Mouse (Mus musculus) heart, embryonic 10.5 days (tissue): ENCODE data around the gene Ranbp17. TPM values are rescaled to one million over a fixed set of nuclear protein-coding genes. Genes with fewer than 3 reads are reported as not detected.

ENCODE experiments used
- DNase-seq: peaks from one replicate; pipeline ENCODE4 v3.0.0-alpha.2; 2017; ENCODE audit warnings: low spot score
- H3K27ac ChIP-seq: fragments of 300-500 bp; sonication (generic); 2 replicates; pipeline ENCODE4 v1.5.1; 2016; ENCODE audit warnings: mild to moderate bottlenecking
- H3K27me3 ChIP-seq: fragments of 300-500 bp; sonication (generic); 2 replicates; pipeline ENCODE4 v1.6.1; 2016; ENCODE audit warnings: mild to moderate bottlenecking; ENCODE audit not compliant: poor library complexity, insufficient read depth, severe bottlenecking
- H3K36me3 ChIP-seq: fragments of 300-500 bp; sonication (generic); 2 replicates; pipeline ENCODE4 v1.6.1; 2016; ENCODE audit warnings: mild to moderate bottlenecking, moderate library complexity
- H3K4me1 ChIP-seq: fragments of 300-500 bp; sonication (generic); 2 replicates; pipeline ENCODE4 v1.6.1; 2016; ENCODE audit warnings: mild to moderate bottlenecking
- H3K4me3 ChIP-seq: fragments of 300-500 bp; sonication (generic); 2 replicates; pipeline ENCODE4 v1.5.1; 2016; ENCODE audit warnings: mild to moderate bottlenecking, moderate library complexity
- H3K9me3 ChIP-seq: fragments of 300-500 bp; sonication (generic); 2 replicates; pipeline ENCODE4 v1.6.1; 2016; ENCODE audit warnings: mild to moderate bottlenecking, moderate library complexity
- WGBS: fragments of 180-500 bp; shearing (Covaris S2); methylation state at CpG from one replicate; pipeline ENCODE4 v1.1.7; 2016; 5-methylcytosine and 5-hydroxymethylcytosine counted together
- polyA plus RNA-seq: library from polyadenylated mRNA; unstranded; fragments of >200 nt; fragmentation: Nextera tagmentation; extraction: Ambion mirVana; gene quantifications from 2 replicates; pipeline ENCODE4 v1.2.1, GENCODE M21; 2016

Gene Ranbp17
- polyA plus RNA-seq, 1 experiment from 2014 or later: 7.9 TPM

GRCm38 (mm10) chr11:33162998-33163506 lies 350.5 kb downstream of the Ranbp17 start, which contains the start of gene Npm1:
Gene Npm1 (minus strand): TSS chr11:33163206.
- H3K4me1 ChIP-seq: no peaks in the 10 kb centered on the region
- WGBS: 3% methylated on average over 48 of the region's 49 CpGs
- H3K27ac ChIP-seq: peak within 1 kb of the TSS; percentile 96
- H3K4me3 ChIP-seq: peak within 1 kb of the TSS; percentile 97
- no peaks in the 10 kb centered on the region for H3K9me3 ChIP-seq
- H3K36me3 ChIP-seq: peaks cover 39% of the 10 kb centered on the region
- peaks cover 5% of the 10 kb centered on the region; the same call in 1 of the 2 replicates for H3K27me3 ChIP-seq
- DNase-seq: peak; percentile 100

- DNase-seq: no peak
- WGBS: 2% methylated on average over 53 of the region's 53 CpGs
- Histone ChIP-seq H3K27me3 (peaks cover 4% of the 10 kb centered on the region; the same call in 1 of the 2 replicates), H3K4me1 (no peaks in the 10 kb centered on the region), H3K4me3 (peak overlapping the region; percentile 97), H3K36me3 (peaks cover 46% of the 10 kb centered on the region), H3K27ac (peak overlapping the region; percentile 96), H3K9me3 (no peaks in the 10 kb centered on the region)
These were observed 351.1 kb downstream of the Ranbp17 start for GRCm38 (mm10) chr11:33162211-33162997.

Other genes with a start within 250 kb of the Ranbp17 start
- gene Gm12117, start 237.0 kb downstream of the Ranbp17 start, polyA plus RNA-seq: 0.14 TPM in 1 of 2 replicates, not detected in the other
- gene Gabrp, start 65.2 kb upstream of the Ranbp17 start, polyA plus RNA-seq: 1.8 and 3.6 TPM in 2 replicates
- gene D130052B06Rik, start 85.6 kb upstream of the Ranbp17 start, polyA plus RNA-seq: not detected in 2 replicates